Mouse (Mus musculus): ENCODE measurements at regions not wholly inside any gene's neighbourhood (a gene's known extent, or its start where the extent isn't known, plus 50 kb on each side); places are given as distances from the start of the nearest gene placed in this dataset.

GRCm38 (mm10) chr12:54352963-54353606, 149.4 kb upstream of the Egln3 start:
- TF ChIP-seq CTCF (IDR thresholded peaks at IDR 0.05; ENCODE audit: extremely low read depth, insufficient read length, insufficient replicate concordance, low read depth, low read length) (no peak), POLR2A (IDR thresholded peaks at IDR 0.05; ENCODE audit: low read depth, low read length) (no peak)
